In genomic region chr2:35545125-35545590, GRCm38 (mm10) we compare ENCODE assay signal across 9 mouse cellular contexts. TPM values are rescaled to one million over a fixed set of nuclear protein-coding genes. Genes with fewer than 3 reads are reported as not detected.
A peak's percentile ranks its signal among the peaks of the same experiment; 100 is the strongest.
DNase-seq lines count a peak whose midpoint lies in the region; ATAC-seq lines count a peak whose summit lies in the region.
"Had no signal": no experiment of that assay in that cellular context is flagged by ENCODE, and none has a peak within 500 bp of the region (broad histone marks: within the 10 kb centered on the region; RNA-seq: fewer than 3 reads in every experiment).

No protein-coding gene starts in this region.

- H3K9ac ChIP-seq in liver, embryonic 12.5 days: no peak overlapping the region
- no peak overlapping the region for H3K9ac ChIP-seq in stomach, embryonic 15.5 days

- DNase-seq in heart, adult 11 months: peak; percentile 89
- no peak for DNase-seq in heart, adult 9 months (ENCODE audit: low spot score in 2 of 2)
- DNase-seq in cerebellum, adult 18-20 months: peak; percentile 74 to 81
- DNase-seq in yolk sac, embryonic 10.5 days (ENCODE audit: low spot score): no peak
- DNase-seq in spleen, postnatal 14 days (ENCODE audit: low spot score in 2 of 2): no peak

- peak; percentile 49 for ATAC-seq in granulocyte monocyte progenitor cell, adult 5-6 weeks (replicated peaks; ENCODE audit: poor library complexity, severe bottlenecking)
- peak; percentile 53; the same call in 1 of the 2 replicates for ATAC-seq in liver, embryonic 12.5 days
- ATAC-seq in stomach, embryonic 15.5 days (ENCODE audit: insufficient read depth, low FRiP score, low read depth): peak; percentile 28; the same call in 1 of the 2 replicates

- H3K27ac ChIP-seq in liver, embryonic 12.5 days: no peak overlapping the region
- no peak overlapping the region; the same call in 1 of the 2 replicates for H3K27ac ChIP-seq in stomach, embryonic 15.5 days

- no peak overlapping the region for H3K4me3 ChIP-seq in liver, embryonic 12.5 days
- 0 out of 2 replicates have a peak overlapping the region, but pooled peaks have one; percentile 12 for H3K4me3 ChIP-seq in stomach, embryonic 15.5 days (replicated peaks)
- H3K4me3 ChIP-seq: myocyte had no signal

- no peaks in the 10 kb centered on the region for H3K9me3 ChIP-seq in liver, embryonic 12.5 days (replicated peaks)
- H3K9me3 ChIP-seq in stomach, embryonic 15.5 days: no peaks in the 10 kb centered on the region

- no peaks in the 10 kb centered on the region for H3K36me3 ChIP-seq in liver, embryonic 12.5 days
- no peaks in the 10 kb centered on the region for H3K36me3 ChIP-seq in stomach, embryonic 15.5 days

- 29% methylated on average over 7 of the region's 7 CpGs for WGBS in liver, embryonic 12.5 days (ENCODE audit: insufficient replicate concordance)
- WGBS in stomach, embryonic 15.5 days: 23% methylated on average over 7 of the region's 7 CpGs

- H3K4me1 ChIP-seq in liver, embryonic 12.5 days: peaks cover 18% of the 10 kb centered on the region
- H3K4me1 ChIP-seq in stomach, embryonic 15.5 days: peaks cover 12% of the 10 kb centered on the region

- H3K4me2 ChIP-seq in liver, embryonic 12.5 days: peak overlapping the region; percentile 31
- H3K4me2 ChIP-seq in stomach, embryonic 15.5 days: peak overlapping the region; percentile 52

- peaks cover 14% of the 10 kb centered on the region for H3K27me3 ChIP-seq in liver, embryonic 12.5 days (replicated peaks)
- no peaks in the 10 kb centered on the region for H3K27me3 ChIP-seq in stomach, embryonic 15.5 days (replicated peaks)

RNA-seq across cellular contexts. Expression of gene Dab2ip, which starts 12.9 kb away (rescaled TPM):
- total RNA-seq in granulocyte monocyte progenitor cell, adult 5-6 weeks (2014; fragmentation: Nextera tagmentation): 3.6 and 8.0 TPM in 2 replicates
- 3.0 and 3.9 TPM in 2 replicates for total RNA-seq in granulocyte monocyte progenitor cell, adult 5-6 weeks (2017)
- 8.6 and 13.1 TPM in 2 replicates for polyA plus RNA-seq in liver, embryonic 12.5 days (2016; fragmentation: Nextera tagmentation; extraction: Ambion mirVana)
- polyA plus RNA-seq in stomach, embryonic 15.5 days (2015; fragmentation: Nextera tagmentation; extraction: Ambion mirVana): 60.0 and 62.5 TPM in 2 replicates

Comparison
In these comparisons a context has a peak if more than half of its experiments do, and no peak if none do; other contexts are left out.
1. DNase-seq: peak in heart, adult 11 months (single experiment) and cerebellum, adult 18-20 months (2 of 2); none in heart, adult 9 months (0 of 2), yolk sac, embryonic 10.5 days (single experiment) and spleen, postnatal 14 days (0 of 2).
2. Peak in every context shown above with its lines, with median percentiles within 50 percentile points of each other: ATAC-seq.